Mouse (Mus musculus): Measurements from ENCODE around the gene Tldc2. TPM values are rescaled to one million over a fixed set of nuclear protein-coding genes. Genes with fewer than 3 reads are reported as not detected.
A peak's percentile ranks its signal among the peaks of the same experiment; 100 is the strongest.

Gene Tldc2
- not detected in 2 replicates for polyA plus RNA-seq (2015; fragmentation: Nextera tagmentation; extraction: Ambion mirVana)

DNA sequence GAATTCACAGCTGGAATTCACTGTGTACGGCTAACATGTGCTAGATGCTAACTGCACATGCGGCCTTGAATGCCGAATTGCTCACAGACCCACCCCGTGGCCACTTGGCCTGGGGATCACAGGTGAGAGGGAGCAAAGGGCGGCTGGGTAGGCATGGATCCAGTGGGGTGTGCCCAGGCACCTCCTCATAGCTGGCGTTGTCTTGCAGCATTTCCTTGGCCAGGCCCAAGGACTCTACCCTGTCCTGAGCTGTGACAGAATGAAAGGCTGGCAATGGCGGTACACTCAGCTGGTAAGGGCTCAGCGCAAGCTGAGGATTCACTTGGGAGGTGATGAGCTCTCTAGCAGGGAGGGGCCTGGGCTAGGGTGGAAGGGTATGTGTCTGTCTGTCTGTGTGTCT lies at the start of gene Tldc2:
TSS of gene Tldc2 (plus strand) at position 260 of the 400 bp plus-strand sequence.
- H3K4me3 ChIP-seq, result no peak within 1 kb of the TSS
- no peaks in the 10 kb centered on the region for H3K27me3 ChIP-seq
- no peaks in the 10 kb centered on the region for H3K36me3 ChIP-seq
- H3K9ac ChIP-seq, result no peak within 1 kb of the TSS
- no peak within 1 kb of the TSS for H3K4me2 ChIP-seq
- no peaks in the 10 kb centered on the region for H3K9me3 ChIP-seq (replicated peaks)
- 87% methylated on average over 8 of the region's 8 CpGs for WGBS
- peaks cover 9% of the 10 kb centered on the region for H3K4me1 ChIP-seq (replicated peaks)
- ATAC-seq (replicated peaks; ENCODE audit: insufficient number of reproducible peaks, insufficient read depth, low FRiP score, low read depth), result no peak
- H3K27ac ChIP-seq, result no peak within 1 kb of the TSS

DNA sequence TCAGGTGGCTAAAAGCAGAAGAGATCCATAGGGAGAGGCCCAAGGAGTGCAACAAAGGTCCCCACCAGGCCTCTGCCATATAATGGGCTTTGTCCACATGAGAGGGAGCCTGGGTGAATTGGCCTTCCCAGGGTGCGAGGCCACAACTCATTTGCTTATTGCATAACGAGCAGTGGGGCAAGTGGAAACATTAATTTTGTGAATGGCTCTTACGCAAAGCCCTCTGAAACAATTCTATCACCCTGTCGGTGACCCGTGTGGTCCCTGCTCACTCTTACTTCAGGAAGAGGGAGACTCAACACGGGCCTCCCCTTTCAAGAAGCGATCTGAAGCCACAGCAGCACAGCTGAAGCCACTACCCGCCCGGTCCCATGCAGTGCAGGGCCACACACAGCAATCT lies 49.6 kb upstream of the Tldc2 start:
- Histone ChIP-seq H3K9me3 (replicated peaks) (no peaks in the 10 kb centered on the region), H3K27me3 (no peaks in the 10 kb centered on the region)

DNA sequence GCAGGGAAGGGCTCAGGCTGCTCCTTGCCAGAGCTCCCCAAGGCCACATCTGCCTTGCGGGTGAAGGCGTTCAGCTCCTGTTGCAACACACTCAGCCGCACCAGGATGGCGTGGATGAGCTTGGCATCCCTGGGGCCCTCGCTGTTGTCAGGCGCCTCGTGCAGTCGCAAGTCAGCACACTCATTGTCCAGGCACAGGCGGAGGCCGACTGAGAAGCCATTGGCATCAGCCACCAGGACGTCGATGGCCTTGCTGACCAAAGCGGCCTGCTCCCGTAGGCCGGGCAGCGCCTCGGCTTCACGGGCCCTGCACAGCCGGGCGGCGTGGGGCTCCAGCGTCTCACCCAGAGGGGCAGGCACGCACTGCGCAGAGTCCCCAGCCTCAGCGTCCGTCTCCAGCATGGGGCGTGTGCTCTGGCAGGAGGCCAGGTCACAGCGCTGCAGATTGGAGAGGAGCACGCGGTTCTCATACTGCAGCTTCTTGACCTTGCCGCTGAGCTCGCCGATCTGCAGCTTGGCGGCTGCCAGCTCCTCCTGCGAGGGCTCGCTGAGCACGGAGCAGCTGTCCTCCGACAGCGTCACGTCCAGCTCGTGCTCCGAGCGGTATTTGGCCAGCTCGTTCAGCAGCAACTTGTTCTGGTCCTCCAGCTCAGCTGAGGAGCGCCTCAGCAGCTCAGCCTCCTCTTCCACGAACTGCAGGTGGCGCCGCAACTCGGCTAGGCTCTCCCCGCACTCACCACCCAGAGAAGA lies 46.8 kb upstream of the Tldc2 start:
- peaks cover 11% of the 10 kb centered on the region for H3K4me1 ChIP-seq (replicated peaks)
- no peak overlapping the region for H3K9ac ChIP-seq
- no peaks in the 10 kb centered on the region for H3K9me3 ChIP-seq (replicated peaks)
- no peak overlapping the region for H3K4me2 ChIP-seq
- H3K27me3 ChIP-seq, result no peaks in the 10 kb centered on the region
- WGBS, result 81% methylated on average over 50 of the region's 50 CpGs
- peak overlapping the region; percentile 37 for H3K27ac ChIP-seq
- peaks cover 61% of the 10 kb centered on the region for H3K36me3 ChIP-seq
- ATAC-seq (replicated peaks; ENCODE audit: insufficient number of reproducible peaks, insufficient read depth, low FRiP score, low read depth), result peak; percentile 71
- H3K4me3 ChIP-seq, result no peak overlapping the region

More for the DNA sequence above, 49.6 kb upstream of the Tldc2 start:
- Histone ChIP-seq H3K4me2 (no peak overlapping the region), H3K27ac (no peak overlapping the region), H3K4me1 (replicated peaks) (peaks cover 11% of the 10 kb centered on the region), H3K4me3 (no peak overlapping the region), H3K36me3 (peaks cover 75% of the 10 kb centered on the region), H3K9ac (no peak overlapping the region)
- 85% methylated on average over 9 of the region's 9 CpGs for WGBS
- ATAC-seq (replicated peaks; ENCODE audit: insufficient number of reproducible peaks, insufficient read depth, low FRiP score, low read depth), result no peak

DNA sequence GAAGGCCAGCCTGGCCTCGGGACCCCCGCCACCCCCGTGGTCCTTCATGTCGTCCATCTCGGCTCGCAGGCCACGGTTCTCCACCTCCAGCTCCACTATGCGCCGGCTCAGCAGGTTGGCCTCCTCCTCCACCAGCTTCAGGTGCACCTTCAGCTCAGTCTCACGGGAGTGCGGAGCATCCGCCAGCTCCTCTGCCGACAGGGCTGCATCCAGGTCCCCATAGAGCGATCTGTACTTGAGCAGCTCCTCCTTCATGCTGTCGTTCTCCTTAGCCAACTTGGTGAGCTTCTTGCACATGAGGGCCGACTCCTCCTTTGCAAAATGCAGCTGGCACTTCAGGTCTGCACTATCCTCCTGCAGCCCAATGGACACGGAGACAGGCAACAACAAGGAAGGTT lies 46.2 kb upstream of the Tldc2 start:
- H3K36me3 ChIP-seq, result peaks cover 66% of the 10 kb centered on the region
- WGBS, result 84% methylated on average over 17 of the region's 17 CpGs
- ATAC-seq (replicated peaks; ENCODE audit: insufficient number of reproducible peaks, insufficient read depth, low FRiP score, low read depth), result peak; percentile 15; the same call in 1 of the 2 replicates
- no peak overlapping the region for H3K4me2 ChIP-seq
- peak overlapping the region; percentile 37; the same call in 1 of the 2 replicates for H3K27ac ChIP-seq
- no peak overlapping the region for H3K4me3 ChIP-seq
- H3K9ac ChIP-seq, result no peak overlapping the region
- H3K9me3 ChIP-seq (replicated peaks), result no peaks in the 10 kb centered on the region
- peaks cover 11% of the 10 kb centered on the region for H3K4me1 ChIP-seq (replicated peaks)
- no peaks in the 10 kb centered on the region for H3K27me3 ChIP-seq

DNA sequence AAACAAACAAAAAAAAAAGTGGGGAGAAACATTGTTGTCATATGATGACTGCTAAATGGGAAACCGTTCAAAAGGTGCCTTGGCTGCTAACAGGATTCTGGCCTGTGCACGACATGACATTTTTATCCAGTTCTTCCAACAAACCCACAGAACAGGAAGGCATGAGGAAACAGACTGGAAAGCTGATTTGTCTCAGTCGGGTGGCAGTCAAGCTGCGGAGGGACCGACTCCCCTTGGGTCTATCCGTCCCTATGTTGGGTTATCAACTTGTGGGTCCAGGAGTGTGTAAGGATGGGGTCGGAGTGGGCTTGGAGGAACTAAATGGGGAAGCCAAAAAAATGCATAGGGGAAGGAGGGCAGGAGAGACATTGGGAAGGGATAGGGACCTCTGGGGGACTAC lies 45.4 kb upstream of the Tldc2 start:
- WGBS, result 75% methylated on average over 7 of the region's 7 CpGs

DNA sequence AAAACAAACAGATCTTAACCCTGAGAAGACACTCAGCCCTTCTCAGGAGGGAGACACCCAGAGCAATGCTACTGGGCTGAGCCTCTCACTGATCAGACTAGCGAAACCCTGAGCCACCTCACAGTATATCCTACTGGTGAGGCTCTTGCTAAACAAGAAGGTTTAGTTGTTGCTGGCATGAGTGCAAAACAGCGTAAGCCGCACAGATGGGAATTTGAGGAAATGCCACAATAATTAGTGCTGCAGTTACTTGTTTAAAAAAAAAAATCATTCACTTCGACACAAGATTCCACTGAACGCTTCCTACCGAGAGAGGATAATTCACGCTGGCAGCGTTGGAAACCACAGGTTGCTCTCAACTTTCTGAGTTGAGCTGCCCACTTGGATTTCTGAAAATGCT lies 43.3 kb upstream of the Tldc2 start:
- no peak overlapping the region for H3K9ac ChIP-seq
- H3K9me3 ChIP-seq (replicated peaks), result no peaks in the 10 kb centered on the region
- H3K27ac ChIP-seq, result no peak overlapping the region
- 87% methylated on average over 8 of the region's 8 CpGs for WGBS
- H3K4me3 ChIP-seq, result no peak overlapping the region
- H3K4me2 ChIP-seq, result no peak overlapping the region
- H3K4me1 ChIP-seq (replicated peaks), result peaks cover 11% of the 10 kb centered on the region
- H3K27me3 ChIP-seq, result no peaks in the 10 kb centered on the region
- peaks cover 58% of the 10 kb centered on the region for H3K36me3 ChIP-seq
- ATAC-seq (replicated peaks; ENCODE audit: insufficient number of reproducible peaks, insufficient read depth, low FRiP score, low read depth), result no peak

More for the DNA sequence above, 45.4 kb upstream of the Tldc2 start:
- Histone ChIP-seq H3K4me1 (replicated peaks) (peaks cover 11% of the 10 kb centered on the region), H3K9me3 (replicated peaks) (no peaks in the 10 kb centered on the region), H3K9ac (no peak overlapping the region), H3K4me2 (no peak overlapping the region), H3K36me3 (peaks cover 70% of the 10 kb centered on the region), H3K4me3 (no peak overlapping the region), H3K27ac (no peak overlapping the region), H3K27me3 (no peaks in the 10 kb centered on the region)
- ATAC-seq (replicated peaks; ENCODE audit: insufficient number of reproducible peaks, insufficient read depth, low FRiP score, low read depth), result no peak

DNA sequence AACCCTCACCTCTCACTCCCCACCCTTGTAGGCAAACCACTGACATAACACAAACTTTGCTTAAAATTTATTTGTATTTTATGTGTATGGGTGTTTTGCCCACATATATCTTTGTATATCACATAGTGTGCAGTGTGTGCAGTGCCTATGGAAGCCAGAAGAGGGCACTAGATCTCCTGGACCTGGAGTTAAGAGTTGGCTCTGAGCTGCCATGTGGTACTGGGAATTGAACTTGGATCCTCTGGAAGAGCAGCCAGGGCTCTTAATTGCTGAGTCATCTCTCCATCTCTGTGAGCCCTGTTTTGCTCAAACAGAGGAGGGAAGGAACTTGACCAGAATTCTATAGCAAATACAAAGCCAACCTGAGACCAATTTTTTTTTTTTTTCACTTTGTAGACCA lies 42.9 kb upstream of the Tldc2 start:
- no peak for ATAC-seq (replicated peaks; ENCODE audit: insufficient number of reproducible peaks, insufficient read depth, low FRiP score, low read depth)
- Histone ChIP-seq H3K4me2 (no peak overlapping the region), H3K9me3 (replicated peaks) (no peaks in the 10 kb centered on the region), H3K36me3 (peaks cover 54% of the 10 kb centered on the region), H3K4me3 (no peak overlapping the region), H3K4me1 (replicated peaks) (peaks cover 15% of the 10 kb centered on the region), H3K9ac (no peak overlapping the region), H3K27ac (no peak overlapping the region), H3K27me3 (no peaks in the 10 kb centered on the region)

DNA sequence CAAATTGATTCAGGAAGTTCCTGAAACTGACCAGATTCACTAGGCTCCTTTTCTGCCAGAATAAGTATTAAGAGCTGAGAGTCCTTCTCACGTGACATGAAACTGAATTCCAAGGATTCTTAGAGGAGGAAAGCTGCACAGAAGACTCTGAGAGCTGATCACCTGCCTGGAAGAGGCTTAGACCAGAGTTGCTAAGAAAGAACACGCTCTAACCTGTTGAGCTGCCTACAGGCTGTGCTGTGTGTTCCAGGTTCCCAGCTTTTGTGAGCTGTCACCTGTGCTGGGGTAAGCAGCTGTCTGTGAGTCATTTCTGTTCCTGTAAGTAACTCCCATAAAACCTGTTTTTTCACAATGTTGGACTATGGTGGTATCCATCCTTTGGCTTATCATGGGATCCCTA lies 40.9 kb upstream of the Tldc2 start:
- Histone ChIP-seq H3K4me1 (replicated peaks) (peaks cover 13% of the 10 kb centered on the region), H3K27me3 (no peaks in the 10 kb centered on the region), H3K9me3 (replicated peaks) (no peaks in the 10 kb centered on the region), H3K4me3 (no peak overlapping the region), H3K4me2 (no peak overlapping the region), H3K27ac (no peak overlapping the region), H3K9ac (no peak overlapping the region), H3K36me3 (peaks cover 34% of the 10 kb centered on the region)
- no peak for ATAC-seq (replicated peaks; ENCODE audit: insufficient number of reproducible peaks, insufficient read depth, low FRiP score, low read depth)
- 87% methylated on average over 2 of the region's 2 CpGs for WGBS

DNA sequence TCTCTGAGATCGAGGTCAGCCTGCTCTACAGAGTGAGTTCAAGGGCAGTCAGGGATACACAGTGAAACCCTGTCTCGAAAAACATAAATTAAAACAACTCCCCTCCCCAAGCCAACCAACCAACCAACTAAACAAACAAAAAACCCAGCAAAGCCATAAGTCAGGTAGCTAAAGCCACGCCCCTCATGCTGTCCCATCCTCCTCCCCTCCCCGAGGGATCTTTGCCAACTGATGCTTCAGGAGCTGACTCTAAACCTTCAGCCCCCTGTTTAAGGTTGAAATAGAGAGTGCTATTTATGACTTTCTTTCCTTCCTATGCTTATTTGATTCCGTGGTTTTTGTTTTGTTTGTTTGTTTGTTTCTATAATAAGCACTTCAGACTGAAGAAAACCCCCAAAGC lies 39.9 kb upstream of the Tldc2 start:
- no peak overlapping the region for H3K4me2 ChIP-seq
- H3K9me3 ChIP-seq (replicated peaks), result no peaks in the 10 kb centered on the region
- H3K4me3 ChIP-seq, result no peak overlapping the region
- no peak overlapping the region for H3K27ac ChIP-seq
- no peak for ATAC-seq (replicated peaks; ENCODE audit: insufficient number of reproducible peaks, insufficient read depth, low FRiP score, low read depth)
- no peaks in the 10 kb centered on the region for H3K27me3 ChIP-seq
- 92% methylated on average over 5 of the region's 5 CpGs for WGBS
- H3K4me1 ChIP-seq (replicated peaks), result peaks cover 21% of the 10 kb centered on the region
- peaks cover 26% of the 10 kb centered on the region for H3K36me3 ChIP-seq
- H3K9ac ChIP-seq, result no peak overlapping the region

DNA sequence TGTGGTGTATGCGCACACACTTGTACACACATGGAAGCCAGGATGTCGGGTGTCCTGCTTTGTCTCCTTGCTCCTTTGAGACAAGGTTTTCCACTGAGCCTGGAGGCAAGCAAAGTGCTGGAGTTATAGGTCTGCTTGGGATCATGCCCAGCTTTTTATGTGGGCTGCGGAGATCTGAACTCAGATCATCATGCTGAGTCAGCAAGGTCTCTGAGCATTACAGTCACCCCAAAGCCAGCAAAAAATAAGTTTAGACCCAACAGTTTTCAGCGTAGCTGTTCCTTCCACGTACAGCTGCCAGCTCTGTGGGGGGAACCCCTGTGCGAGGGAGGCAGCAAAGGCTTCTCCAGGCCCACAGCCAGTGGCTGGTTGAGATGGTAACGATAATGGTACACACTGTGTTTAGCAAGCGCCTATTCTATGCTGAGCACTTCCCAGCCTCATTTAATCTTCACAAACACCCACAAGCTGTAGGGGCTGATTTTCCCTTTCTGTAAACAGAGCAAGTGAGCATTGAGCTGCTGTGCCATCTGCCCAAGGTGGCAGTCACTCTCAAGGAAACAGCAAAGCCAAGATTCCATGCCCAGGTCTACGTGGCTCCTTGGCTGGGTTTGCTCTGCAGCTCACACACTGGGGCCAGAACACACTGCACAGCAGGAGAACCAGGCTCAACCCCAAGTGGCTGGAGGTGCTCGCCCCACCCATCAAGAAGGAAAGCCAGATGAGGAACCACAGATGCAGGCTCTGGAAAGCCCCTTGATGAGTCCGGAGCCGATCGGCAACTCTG lies 38.3 kb upstream of the Tldc2 start:
- no peak overlapping the region for H3K4me3 ChIP-seq
- no peaks in the 10 kb centered on the region for H3K9me3 ChIP-seq (replicated peaks)
- no peak overlapping the region for H3K27ac ChIP-seq
- ATAC-seq (replicated peaks; ENCODE audit: insufficient number of reproducible peaks, insufficient read depth, low FRiP score, low read depth), result no peak
- peaks cover 40% of the 10 kb centered on the region for H3K36me3 ChIP-seq
- WGBS, result 88% methylated on average over 13 of the region's 13 CpGs
- no peak overlapping the region for H3K9ac ChIP-seq
- H3K4me1 ChIP-seq (replicated peaks), result peaks cover 30% of the 10 kb centered on the region
- H3K27me3 ChIP-seq, result no peaks in the 10 kb centered on the region
- no peak overlapping the region for H3K4me2 ChIP-seq

DNA sequence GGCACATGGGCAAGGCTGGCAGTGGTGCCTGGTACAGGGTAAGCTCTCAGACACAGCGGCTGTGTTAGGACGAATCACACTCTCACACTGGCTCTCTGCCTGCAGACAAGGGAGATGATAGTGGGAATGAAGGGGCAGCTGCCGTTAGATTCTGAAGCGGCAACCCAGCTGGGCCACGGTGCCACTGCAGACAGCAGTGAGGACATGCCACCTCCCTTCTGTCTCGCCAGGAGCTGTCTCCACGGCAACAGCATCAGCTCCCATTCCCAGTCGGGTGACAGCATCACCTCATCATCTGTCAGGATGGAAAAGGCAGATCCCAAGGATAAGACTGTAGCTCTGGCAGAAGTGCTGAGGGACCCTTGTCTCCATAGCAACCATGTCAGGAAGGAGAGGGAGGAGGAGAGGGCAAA lies 37.0 kb upstream of the Tldc2 start:
- no peak overlapping the region for H3K27ac ChIP-seq

More for the DNA sequence above, 37.0 kb upstream of the Tldc2 start:
- no peak overlapping the region for H3K4me3 ChIP-seq
- no peaks in the 10 kb centered on the region for H3K9me3 ChIP-seq (replicated peaks)
- no peak overlapping the region for H3K4me2 ChIP-seq
- no peak overlapping the region for H3K9ac ChIP-seq
- 49% methylated on average over 8 of the region's 8 CpGs for WGBS
- peaks cover 40% of the 10 kb centered on the region for H3K36me3 ChIP-seq
- H3K4me1 ChIP-seq (replicated peaks), result peaks cover 40% of the 10 kb centered on the region
- ATAC-seq (replicated peaks; ENCODE audit: insufficient number of reproducible peaks, insufficient read depth, low FRiP score, low read depth), result no peak
- no peaks in the 10 kb centered on the region for H3K27me3 ChIP-seq

Measured in heart, embryonic 15.5 days (tissue).